Mouse (Mus musculus): Measurements from ENCODE around the gene Phf1. TPM values are rescaled to one million over a fixed set of nuclear protein-coding genes. Genes with fewer than 3 reads are reported as not detected.

Phf1 gene
- polyA plus RNA-seq, 1 experiment from 2014 or later, result 23.8 TPM

GRCm38 (mm10) chr17:26953201-26953600 lies 20.3 kb downstream of the Phf1 start:
- Histone ChIP-seq H3K9me3 (ENCODE audit: control insufficient read depth, low read length) (no peaks in the 10 kb centered on the region), H3K36me3 (ENCODE audit: control insufficient read depth, insufficient read depth, low read length) (peaks cover 26% of the 10 kb centered on the region), H3K9ac (replicated peaks; ENCODE audit: low read depth, low read length) (peak overlapping the region; percentile 39), H3K4me1 (ENCODE audit: control insufficient read depth, insufficient read depth, low read length) (peaks cover 48% of the 10 kb centered on the region), H3K27ac (ENCODE audit: low read depth, low read length) (no peak overlapping the region), H3K4me3 (ENCODE audit: low read depth, low read length) (peak overlapping the region; percentile 35), H3K27me3 (ENCODE audit: control insufficient read depth, insufficient read depth, low read length) (no peaks in the 10 kb centered on the region), H3K4me2 (ENCODE audit: low read depth, low read length) (peak overlapping the region; percentile 89)
- 27% methylated on average over 6 of the region's 6 CpGs for WGBS
- ATAC-seq (ENCODE audit: low read depth), result no peak

DNA sequence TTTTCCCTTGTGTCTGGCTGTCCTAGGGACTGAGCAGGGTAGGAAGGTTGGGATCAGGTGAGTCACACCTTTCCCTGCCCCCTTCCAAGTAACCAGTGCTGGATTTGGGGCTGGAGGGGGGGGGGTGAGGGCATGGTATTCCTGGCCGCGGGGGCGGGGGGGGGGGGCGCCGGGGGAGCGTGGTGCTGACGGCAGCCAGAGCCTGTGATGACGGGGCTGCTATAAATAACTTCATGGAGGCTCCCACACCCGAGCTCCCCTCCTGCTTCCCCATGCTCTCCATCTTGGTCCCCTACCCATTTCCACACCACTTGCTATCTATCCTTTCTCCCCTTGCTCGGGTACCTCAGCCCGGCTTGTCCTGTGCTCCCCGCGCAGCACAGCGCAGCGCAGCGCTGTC lies 20.9 kb downstream of the Phf1 start:
- ATAC-seq (ENCODE audit: low read depth), result no peak
- peaks cover 30% of the 10 kb centered on the region for H3K36me3 ChIP-seq (ENCODE audit: control insufficient read depth, insufficient read depth, low read length)
- peak overlapping the region; percentile 89 for H3K4me2 ChIP-seq (ENCODE audit: low read depth, low read length)
- no peaks in the 10 kb centered on the region for H3K27me3 ChIP-seq (ENCODE audit: control insufficient read depth, insufficient read depth, low read length)
- peak overlapping the region; percentile 13 for H3K4me3 ChIP-seq (ENCODE audit: low read depth, low read length)
- WGBS, result 20% methylated on average over 12 of the region's 16 CpGs
- peak overlapping the region; percentile 39; the same call in 1 of the 2 replicates for H3K9ac ChIP-seq (replicated peaks; ENCODE audit: low read depth, low read length)
- 0 out of 2 replicates have a peak overlapping the region, but pooled peaks have one; percentile 16 for H3K27ac ChIP-seq (ENCODE audit: low read depth, low read length)
- H3K4me1 ChIP-seq (ENCODE audit: control insufficient read depth, insufficient read depth, low read length), result peaks cover 48% of the 10 kb centered on the region
- no peaks in the 10 kb centered on the region for H3K9me3 ChIP-seq (ENCODE audit: control insufficient read depth, low read length)

DNA sequence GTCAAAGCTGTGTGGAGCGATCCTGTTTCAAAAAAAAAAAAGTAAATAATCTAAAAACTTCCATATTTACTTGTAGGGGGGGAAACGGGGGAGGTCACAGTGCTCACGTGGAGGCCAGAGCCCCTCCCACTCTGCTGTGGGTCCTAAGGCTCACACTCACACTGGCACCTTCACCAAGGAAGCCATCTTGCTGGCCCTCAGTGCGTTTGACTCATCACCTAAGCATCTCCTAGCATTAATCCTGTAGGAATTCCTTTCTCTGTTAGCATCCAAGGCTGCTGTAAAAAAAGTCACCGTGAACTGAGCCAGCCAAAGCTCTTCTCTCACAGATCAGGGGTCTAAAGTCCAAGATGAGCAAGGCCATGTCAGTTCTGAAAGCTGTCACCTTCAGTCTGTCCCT lies 23.5 kb downstream of the Phf1 start:
- peaks cover 25% of the 10 kb centered on the region for H3K4me1 ChIP-seq (ENCODE audit: control insufficient read depth, insufficient read depth, low read length)
- no peak overlapping the region for H3K4me2 ChIP-seq (ENCODE audit: low read depth, low read length)
- no peak overlapping the region for H3K9ac ChIP-seq (replicated peaks; ENCODE audit: low read depth, low read length)
- peaks cover 46% of the 10 kb centered on the region for H3K36me3 ChIP-seq (ENCODE audit: control insufficient read depth, insufficient read depth, low read length)
- no peak overlapping the region for H3K4me3 ChIP-seq (ENCODE audit: low read depth, low read length)
- H3K27ac ChIP-seq (ENCODE audit: low read depth, low read length), result no peak overlapping the region
- 90% methylated on average over 5 of the region's 5 CpGs for WGBS
- no peaks in the 10 kb centered on the region for H3K27me3 ChIP-seq (ENCODE audit: control insufficient read depth, insufficient read depth, low read length)
- ATAC-seq (ENCODE audit: low read depth), result no peak
- H3K9me3 ChIP-seq (ENCODE audit: control insufficient read depth, low read length), result no peaks in the 10 kb centered on the region

DNA sequence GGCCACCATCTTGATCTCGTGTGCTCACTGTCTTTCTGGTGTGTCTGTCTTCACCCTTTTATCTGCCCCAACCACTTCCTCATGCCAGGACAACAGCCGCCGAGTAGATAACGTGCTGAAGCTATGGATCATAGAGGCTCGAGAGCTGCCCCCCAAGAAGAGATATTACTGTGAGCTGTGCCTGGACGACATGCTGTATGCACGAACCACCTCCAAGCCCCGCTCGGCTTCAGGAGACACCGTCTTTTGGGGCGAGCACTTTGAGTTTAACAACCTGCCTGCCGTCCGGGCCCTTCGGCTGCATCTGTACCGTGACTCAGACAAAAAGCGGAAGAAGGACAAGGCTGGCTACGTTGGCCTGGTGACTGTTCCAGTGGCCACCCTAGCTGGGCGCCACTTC lies 24.0 kb downstream of the Phf1 start:
- no peak overlapping the region for H3K9ac ChIP-seq (replicated peaks; ENCODE audit: low read depth, low read length)
- H3K36me3 ChIP-seq (ENCODE audit: control insufficient read depth, insufficient read depth, low read length), result peaks cover 52% of the 10 kb centered on the region
- H3K9me3 ChIP-seq (ENCODE audit: control insufficient read depth, low read length), result no peaks in the 10 kb centered on the region
- 95% methylated on average over 18 of the region's 18 CpGs for WGBS
- ATAC-seq (ENCODE audit: low read depth), result no peak
- H3K4me3 ChIP-seq (ENCODE audit: low read depth, low read length), result no peak overlapping the region
- no peak overlapping the region for H3K27ac ChIP-seq (ENCODE audit: low read depth, low read length)
- H3K4me2 ChIP-seq (ENCODE audit: low read depth, low read length), result no peak overlapping the region
- H3K27me3 ChIP-seq (ENCODE audit: control insufficient read depth, insufficient read depth, low read length), result no peaks in the 10 kb centered on the region
- peaks cover 22% of the 10 kb centered on the region for H3K4me1 ChIP-seq (ENCODE audit: control insufficient read depth, insufficient read depth, low read length)

DNA sequence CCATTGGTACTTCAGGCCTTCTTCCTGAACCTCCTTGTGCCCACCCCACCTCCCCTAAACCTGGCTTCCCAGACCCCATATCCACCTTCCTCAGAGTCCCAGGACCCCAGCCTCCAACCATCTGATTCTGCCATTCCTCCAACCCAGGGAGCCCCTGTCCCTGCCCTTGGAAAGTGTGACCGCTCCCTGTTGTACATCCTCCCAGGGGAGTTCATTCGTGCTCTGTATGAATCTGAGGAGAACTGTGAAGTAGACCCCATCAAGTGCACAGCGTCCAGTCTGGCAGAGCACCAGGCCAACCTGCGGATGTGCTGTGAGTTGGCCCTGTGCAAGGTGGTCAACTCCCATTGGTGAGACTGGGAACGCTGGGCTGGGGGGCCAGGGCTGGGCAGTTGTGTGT lies 25.0 kb downstream of the Phf1 start:
- H3K9ac ChIP-seq (replicated peaks; ENCODE audit: low read depth, low read length), result no peak overlapping the region
- 98% methylated on average over 5 of the region's 5 CpGs for WGBS

GRCm38 (mm10) chr17:26958880-26959279 lies 26.0 kb downstream of the Phf1 start:
- WGBS, result 63% methylated on average over 5 of the region's 5 CpGs
- Histone ChIP-seq H3K9me3 (ENCODE audit: control insufficient read depth, low read length) (no peaks in the 10 kb centered on the region), H3K4me2 (ENCODE audit: low read depth, low read length) (no peak overlapping the region), H3K27me3 (ENCODE audit: control insufficient read depth, insufficient read depth, low read length) (no peaks in the 10 kb centered on the region), H3K27ac (ENCODE audit: low read depth, low read length) (no peak overlapping the region), H3K4me3 (ENCODE audit: low read depth, low read length) (no peak overlapping the region), H3K4me1 (ENCODE audit: control insufficient read depth, insufficient read depth, low read length) (peaks cover 2% of the 10 kb centered on the region), H3K9ac (replicated peaks; ENCODE audit: low read depth, low read length) (no peak overlapping the region), H3K36me3 (ENCODE audit: control insufficient read depth, insufficient read depth, low read length) (peaks cover 66% of the 10 kb centered on the region)
- no peak for ATAC-seq (ENCODE audit: low read depth)

More for the DNA sequence above, 25.0 kb downstream of the Phf1 start:
- Histone ChIP-seq H3K4me2 (ENCODE audit: low read depth, low read length) (no peak overlapping the region), H3K36me3 (ENCODE audit: control insufficient read depth, insufficient read depth, low read length) (peaks cover 60% of the 10 kb centered on the region), H3K4me3 (ENCODE audit: low read depth, low read length) (no peak overlapping the region), H3K4me1 (ENCODE audit: control insufficient read depth, insufficient read depth, low read length) (peaks cover 12% of the 10 kb centered on the region), H3K9me3 (ENCODE audit: control insufficient read depth, low read length) (no peaks in the 10 kb centered on the region), H3K27ac (ENCODE audit: low read depth, low read length) (no peak overlapping the region), H3K27me3 (ENCODE audit: control insufficient read depth, insufficient read depth, low read length) (no peaks in the 10 kb centered on the region)
- ATAC-seq (ENCODE audit: low read depth), result no peak

DNA sequence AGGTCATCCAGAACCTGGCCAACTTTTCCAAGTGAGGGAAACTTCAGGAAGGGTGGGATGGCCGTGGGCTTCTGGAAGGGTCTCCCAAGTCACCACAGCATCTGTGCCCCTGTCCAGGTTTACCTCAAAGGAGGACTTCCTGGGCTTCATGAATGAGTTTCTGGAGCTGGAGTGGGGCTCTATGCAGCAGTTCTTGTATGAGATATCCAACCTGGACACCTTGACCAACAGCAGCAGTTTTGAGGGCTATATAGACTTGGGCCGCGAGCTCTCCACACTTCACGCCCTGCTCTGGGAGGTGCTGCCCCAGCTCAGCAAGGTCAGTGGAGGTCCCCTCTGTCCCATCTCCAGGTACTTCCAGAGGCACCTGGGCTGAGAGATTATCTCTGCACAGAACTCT lies 27.0 kb downstream of the Phf1 start:
- Histone ChIP-seq H3K9me3 (ENCODE audit: control insufficient read depth, low read length) (no peaks in the 10 kb centered on the region), H3K9ac (replicated peaks; ENCODE audit: low read depth, low read length) (no peak overlapping the region), H3K4me3 (ENCODE audit: low read depth, low read length) (no peak overlapping the region), H3K4me2 (ENCODE audit: low read depth, low read length) (no peak overlapping the region), H3K4me1 (ENCODE audit: control insufficient read depth, insufficient read depth, low read length) (no peaks in the 10 kb centered on the region), H3K36me3 (ENCODE audit: control insufficient read depth, insufficient read depth, low read length) (peaks cover 74% of the 10 kb centered on the region), H3K27me3 (ENCODE audit: control insufficient read depth, insufficient read depth, low read length) (no peaks in the 10 kb centered on the region), H3K27ac (ENCODE audit: low read depth, low read length) (no peak overlapping the region)
- no peak for ATAC-seq (ENCODE audit: low read depth)
- 94% methylated on average over 4 of the region's 4 CpGs for WGBS

- Histone ChIP-seq H3K4me1 (ENCODE audit: control insufficient read depth, insufficient read depth, low read length) (no peaks in the 10 kb centered on the region), H3K4me3 (ENCODE audit: low read depth, low read length) (no peak overlapping the region), H3K9ac (replicated peaks; ENCODE audit: low read depth, low read length) (no peak overlapping the region), H3K4me2 (ENCODE audit: low read depth, low read length) (no peak overlapping the region), H3K27ac (ENCODE audit: low read depth, low read length) (no peak overlapping the region), H3K27me3 (ENCODE audit: control insufficient read depth, insufficient read depth, low read length) (no peaks in the 10 kb centered on the region), H3K36me3 (ENCODE audit: control insufficient read depth, insufficient read depth, low read length) (peaks cover 66% of the 10 kb centered on the region), H3K9me3 (ENCODE audit: control insufficient read depth, low read length) (no peaks in the 10 kb centered on the region)
- 93% methylated on average over 20 of the region's 21 CpGs for WGBS
- ATAC-seq (ENCODE audit: low read depth), result no peak
These were observed 28.9 kb downstream of the Phf1 start for GRCm38 (mm10) chr17:26961572-26962240.

GRCm38 (mm10) chr17:26966993-26967392 lies 34.1 kb downstream of the Phf1 start:
- Histone ChIP-seq H3K27ac (ENCODE audit: low read depth, low read length) (no peak overlapping the region), H3K4me2 (ENCODE audit: low read depth, low read length) (no peak overlapping the region), H3K9ac (replicated peaks; ENCODE audit: low read depth, low read length) (no peak overlapping the region), H3K4me1 (ENCODE audit: control insufficient read depth, insufficient read depth, low read length) (0 out of 2 replicates have a peak, but pooled peaks cover 2% of the 10 kb centered on the region), H3K27me3 (ENCODE audit: control insufficient read depth, insufficient read depth, low read length) (no peaks in the 10 kb centered on the region), H3K4me3 (ENCODE audit: low read depth, low read length) (no peak overlapping the region), H3K36me3 (ENCODE audit: control insufficient read depth, insufficient read depth, low read length) (peaks cover 53% of the 10 kb centered on the region), H3K9me3 (ENCODE audit: control insufficient read depth, low read length) (no peaks in the 10 kb centered on the region)
- 90% methylated on average over 11 of the region's 11 CpGs for WGBS
- no peak for ATAC-seq (ENCODE audit: low read depth)

Measured in neural tube, embryonic 14.5 days (tissue).